In the genomic region with DNA sequence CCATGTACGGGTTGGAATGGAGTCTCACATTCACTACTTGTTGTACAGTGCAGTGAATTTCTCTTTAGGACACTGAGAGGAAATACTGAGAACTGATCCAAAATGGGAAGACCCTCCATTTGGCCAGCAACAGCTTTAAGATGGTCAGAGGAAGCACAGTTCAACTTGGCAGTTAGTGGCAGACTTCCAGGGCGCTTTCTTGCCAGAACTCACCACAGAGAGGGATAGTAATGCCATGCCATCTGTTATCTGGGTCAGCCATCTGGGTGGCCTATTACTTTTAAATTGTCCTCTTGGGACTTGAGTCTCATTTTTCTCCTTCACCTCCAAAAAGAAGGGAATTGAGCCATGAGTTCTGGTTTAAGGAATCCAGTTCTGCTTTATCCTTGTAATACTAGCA, we compare ENCODE assay signal across 16 mouse cellular contexts.
DNase-seq lines count a peak whose midpoint lies in the region; ATAC-seq lines count a peak whose summit lies in the region.
"Had no signal": no experiment of that assay in that cellular context is flagged by ENCODE, and none has a peak within 500 bp of the region (broad histone marks: within the 10 kb centered on the region; RNA-seq: fewer than 3 reads in every experiment).

No protein-coding gene starts in this region.

- H3K4me1 ChIP-seq in hindbrain, embryonic 15.5 days (replicated peaks): peaks cover 6% of the 10 kb centered on the region
- no peaks in the 10 kb centered on the region for H3K4me1 ChIP-seq in hindbrain, embryonic 11.5 days (replicated peaks; ENCODE audit: control insufficient read depth, insufficient read depth, low read length)

- no peak overlapping the region for H3K9ac ChIP-seq in hindbrain, embryonic 15.5 days
- H3K9ac ChIP-seq in hindbrain, embryonic 11.5 days (ENCODE audit: low read depth, low read length): no peak overlapping the region
- H3K9ac ChIP-seq: midbrain, embryonic 12.5 days had no signal

- 72% methylated on average over 2 of the region's 2 CpGs for whole genome bisulfite sequencing in hindbrain, embryonic 15.5 days
- WGBS in hindbrain, embryonic 11.5 days: 81% methylated on average over 2 of the region's 2 CpGs

- no peak for DNase-seq in hindbrain, embryonic 11.5 days (ENCODE audit: low spot score)
- peak; percentile 45 for DNase-seq in brain, adult 2 months (ENCODE audit: low read depth, low spot score)
- peak; percentile 18 for DNase-seq in cerebellum, adult 8-10 months
- no peak for DNase-seq in heart, adult 8-10 months (ENCODE audit: low spot score)
- no peak for DNase-seq in layer of hippocampus, adult 18-20 months (ENCODE audit: low spot score in 2 of 2)
- DNase-seq: gastrocnemius, postnatal 25 days; heart, postnatal 10 days; kidney, adult 8-10 months; kidney, postnatal 25 days; lung, adult 2 months; lung, postnatal 4 days; right cerebral cortex, postnatal 4 days; thymus, postnatal 4 days had no signal

- H3K27me3 ChIP-seq in hindbrain, embryonic 15.5 days: no peaks in the 10 kb centered on the region
- no peaks in the 10 kb centered on the region for H3K27me3 ChIP-seq in hindbrain, embryonic 11.5 days (ENCODE audit: control insufficient read depth, insufficient read depth, low read length)
- H3K27me3 ChIP-seq: midbrain, embryonic 12.5 days had no signal

- no peak overlapping the region for H3K27ac ChIP-seq in hindbrain, embryonic 15.5 days (replicated peaks)
- H3K27ac ChIP-seq in hindbrain, embryonic 11.5 days (ENCODE audit: low read depth, low read length): no peak overlapping the region
- H3K27ac ChIP-seq: midbrain, embryonic 12.5 days had no signal

- H3K4me3 ChIP-seq in hindbrain, embryonic 15.5 days: no peak overlapping the region
- no peak overlapping the region for H3K4me3 ChIP-seq in hindbrain, embryonic 11.5 days (ENCODE audit: low read depth, low read length)
- H3K4me3 ChIP-seq: midbrain, embryonic 12.5 days had no signal

- H3K4me2 ChIP-seq in hindbrain, embryonic 15.5 days: no peak overlapping the region
- H3K4me2 ChIP-seq in hindbrain, embryonic 11.5 days (replicated peaks; ENCODE audit: low read depth, low read length): no peak overlapping the region
- H3K4me2 ChIP-seq: midbrain, embryonic 12.5 days had no signal

- ATAC-seq in hindbrain, embryonic 15.5 days (ENCODE audit: low FRiP score, low read depth): 0 out of 2 replicates have a peak, but pooled peaks have one; percentile 54
- ATAC-seq in hindbrain, embryonic 11.5 days (ENCODE audit: low FRiP score): no peak
- ATAC-seq in megakaryocyte progenitor cell, adult 5-6 weeks (replicated peaks; ENCODE audit: poor library complexity): 0 out of 2 replicates have a peak, but pooled peaks have one; percentile 11

- no peaks in the 10 kb centered on the region for H3K36me3 ChIP-seq in hindbrain, embryonic 15.5 days
- no peaks in the 10 kb centered on the region for H3K36me3 ChIP-seq in hindbrain, embryonic 11.5 days (ENCODE audit: control insufficient read depth, insufficient read depth, low read length)
- H3K36me3 ChIP-seq: midbrain, embryonic 12.5 days had no signal

- no peaks in the 10 kb centered on the region for H3K9me3 ChIP-seq in hindbrain, embryonic 15.5 days
- H3K9me3 ChIP-seq in hindbrain, embryonic 11.5 days (ENCODE audit: control insufficient read depth, low read length): no peaks in the 10 kb centered on the region
- H3K9me3 ChIP-seq: midbrain, embryonic 12.5 days had no signal

Comparison
In these comparisons a context has a peak if more than half of its experiments do, and no peak if none do; other contexts are left out.
1. DNase-seq: peak in brain, adult 2 months (single experiment) and cerebellum, adult 8-10 months (single experiment); none in hindbrain, embryonic 11.5 days (single experiment), heart, adult 8-10 months (single experiment) and layer of hippocampus, adult 18-20 months (0 of 2).